Mouse (Mus musculus): ENCODE measurements around the gene Pros1. TPM values are rescaled to one million over a fixed set of nuclear protein-coding genes. Genes with fewer than 3 reads are reported as not detected.

Gene Pros1
- polyA plus RNA-seq (2012; rRNA removed): 15.6 and 20.0 TPM in 2 replicates

DNA sequence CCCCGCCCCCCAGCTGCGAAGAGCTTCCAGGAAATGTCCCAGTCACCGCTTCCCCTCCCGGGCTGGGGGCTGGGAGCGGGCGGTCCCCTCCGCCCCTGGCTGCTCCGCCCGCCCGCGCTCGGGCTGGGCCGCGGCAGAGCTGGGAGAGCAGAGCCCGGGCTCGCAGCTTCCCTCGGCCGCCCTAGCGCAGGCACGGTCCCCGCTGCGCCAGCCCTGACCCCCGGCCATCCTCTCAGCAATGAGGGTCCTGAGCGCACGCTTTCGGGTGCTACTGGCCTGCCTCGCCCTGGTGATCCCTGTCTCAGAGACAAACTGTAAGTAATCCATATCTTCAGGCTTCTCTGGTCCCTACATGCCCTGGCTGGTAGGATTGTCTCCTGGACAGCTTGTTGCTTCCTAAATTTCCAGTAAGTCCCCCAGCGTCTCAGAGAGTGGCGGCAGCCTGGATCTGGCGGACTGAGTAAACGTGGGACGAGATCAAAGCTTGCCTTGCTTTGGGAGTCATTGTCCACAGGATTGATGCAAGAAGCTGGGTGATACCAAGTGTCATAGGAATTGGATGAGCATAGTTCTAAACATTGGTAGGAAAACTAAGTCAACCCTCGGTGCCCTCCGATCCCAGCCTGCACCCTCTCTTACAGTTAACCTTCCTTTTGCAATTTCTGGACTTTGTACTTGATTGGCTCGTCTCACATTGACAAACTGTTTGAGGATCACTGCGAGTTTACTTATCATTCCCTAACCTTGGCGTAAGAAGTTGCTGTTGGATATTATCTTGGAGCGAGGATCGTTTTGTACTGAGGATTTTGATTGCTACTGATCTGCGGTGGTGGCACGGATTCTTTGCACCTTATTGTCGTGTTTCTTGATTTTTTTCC, at the start of gene Pros1:
Gene Pros1 (plus strand): TSS at position 117 of the 878 bp plus-strand sequence.
- peak within 1 kb of the TSS; percentile 100 for H3K4me3 ChIP-seq (replicated peaks; ENCODE audit: extremely low read depth, low read depth, low read length)
- H3K4me1 ChIP-seq (ENCODE audit: control insufficient read depth, insufficient read depth, low read length): peaks cover 7% of the 10 kb centered on the region
- peak; percentile 66 for DNase-seq
- 3% methylated on average over 40 of the region's 42 CpGs for WGBS
- peak; percentile 79 for TF ChIP-seq POLR2A (IDR thresholded peaks at IDR 0.05; ENCODE audit: borderline replicate concordance, extremely low read depth, low read depth, low read length)
- no peak for TF ChIP-seq CTCF (IDR thresholded peaks at IDR 0.05; ENCODE audit: insufficient read depth, low read length)

DNA sequence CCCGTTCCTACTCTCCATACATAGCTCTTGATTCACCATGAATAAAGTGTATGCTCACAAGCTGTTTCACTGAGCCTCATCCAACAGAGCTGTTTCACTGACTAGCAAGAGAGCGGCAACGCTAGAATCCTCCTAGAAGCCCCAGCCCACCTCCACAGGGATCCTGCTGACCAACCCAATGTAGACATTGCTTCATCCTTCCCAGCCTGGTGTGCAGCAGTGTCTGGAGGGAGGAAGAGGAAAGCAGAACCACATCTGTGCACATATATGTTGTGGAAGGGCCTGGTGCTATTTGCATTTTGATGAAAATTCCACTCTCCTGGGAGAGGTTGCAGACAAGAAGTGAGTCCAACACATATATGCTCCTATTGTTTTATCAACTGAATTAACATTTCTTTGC, 49.5 kb upstream of the Pros1 start:
- Histone ChIP-seq H3K4me3 (replicated peaks; ENCODE audit: extremely low read depth, low read depth, low read length) (no peak overlapping the region), H3K4me1 (ENCODE audit: control insufficient read depth, insufficient read depth, low read length) (peaks cover 3% of the 10 kb centered on the region)
- DNase-seq: no peak
- 95% methylated on average over 3 of the region's 3 CpGs for WGBS
- no peak for TF ChIP-seq POLR2A (IDR thresholded peaks at IDR 0.05; ENCODE audit: borderline replicate concordance, extremely low read depth, low read depth, low read length)
- no peak for TF ChIP-seq CTCF (IDR thresholded peaks at IDR 0.05; ENCODE audit: insufficient read depth, low read length)

DNA sequence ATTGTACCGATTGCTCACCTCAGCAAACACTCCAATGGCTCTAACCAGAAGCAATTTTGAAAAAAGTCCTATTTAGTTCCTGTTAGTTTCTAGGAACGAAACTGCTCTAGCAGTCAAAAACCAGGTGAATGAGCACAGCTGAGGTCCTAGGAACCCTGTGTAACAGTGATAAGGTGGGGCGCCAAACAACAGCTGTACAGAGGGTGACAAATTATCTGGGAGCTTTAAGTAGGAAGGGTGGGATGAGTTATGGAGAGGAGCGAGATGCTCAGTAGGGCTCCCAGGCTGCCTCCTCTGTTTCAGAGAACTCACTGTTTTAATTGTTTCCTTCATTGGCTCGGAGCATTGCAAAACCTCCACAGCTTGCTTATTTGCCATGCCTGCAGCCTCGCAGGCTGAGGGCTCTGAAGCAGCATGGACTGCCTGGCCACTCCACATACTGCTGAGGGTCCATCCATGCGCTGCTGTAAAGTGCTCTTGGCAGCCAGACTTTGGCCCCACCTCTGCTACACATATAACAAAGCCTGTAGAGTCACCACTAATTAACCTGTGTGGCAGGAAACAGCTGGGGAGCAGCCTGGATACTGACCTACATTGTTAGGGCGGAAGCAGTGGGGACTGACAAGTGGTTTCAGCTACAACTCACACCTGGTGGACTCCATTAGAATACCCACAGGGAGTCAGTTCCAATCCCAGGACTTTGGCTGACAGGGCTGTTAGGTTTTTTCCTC, 46.7 kb upstream of the Pros1 start:
- peaks cover 3% of the 10 kb centered on the region for H3K4me1 ChIP-seq (ENCODE audit: control insufficient read depth, insufficient read depth, low read length)
- no peak overlapping the region for H3K4me3 ChIP-seq (replicated peaks; ENCODE audit: extremely low read depth, low read depth, low read length)
- no peak for TF ChIP-seq CTCF (IDR thresholded peaks at IDR 0.05; ENCODE audit: insufficient read depth, low read length)
- no peak for TF ChIP-seq POLR2A (IDR thresholded peaks at IDR 0.05; ENCODE audit: borderline replicate concordance, extremely low read depth, low read depth, low read length)
- WGBS: 56% methylated on average over 8 of the region's 8 CpGs
- no peak for DNase-seq

DNA sequence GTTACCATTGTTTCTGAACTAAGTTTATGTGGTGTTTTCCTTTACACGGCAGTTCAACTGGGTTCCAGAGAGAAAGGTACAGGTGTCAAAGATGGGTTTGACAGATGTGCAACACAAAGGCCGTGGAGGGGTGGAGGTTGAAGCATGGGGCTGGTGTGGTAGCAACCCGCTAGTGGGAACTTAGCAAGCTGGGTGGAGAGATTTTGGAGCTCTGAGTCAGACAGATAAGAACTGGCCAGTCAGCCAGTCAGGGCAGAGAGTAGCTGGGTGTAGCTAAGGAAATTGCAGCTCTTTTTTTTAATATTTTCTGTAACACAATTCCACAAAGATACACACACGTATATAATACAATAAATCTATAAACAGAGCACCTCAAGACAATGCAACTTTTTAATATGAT, 43.3 kb upstream of the Pros1 start:
- Histone ChIP-seq H3K4me1 (ENCODE audit: control insufficient read depth, insufficient read depth, low read length) (peaks cover 3% of the 10 kb centered on the region), H3K4me3 (replicated peaks; ENCODE audit: extremely low read depth, low read depth, low read length) (no peak overlapping the region)
- WGBS: 74% methylated on average over 4 of the region's 4 CpGs
- no peak for TF ChIP-seq CTCF (IDR thresholded peaks at IDR 0.05; ENCODE audit: insufficient read depth, low read length)
- no peak for TF ChIP-seq POLR2A (IDR thresholded peaks at IDR 0.05; ENCODE audit: borderline replicate concordance, extremely low read depth, low read depth, low read length)
- no peak for DNase-seq

DNA sequence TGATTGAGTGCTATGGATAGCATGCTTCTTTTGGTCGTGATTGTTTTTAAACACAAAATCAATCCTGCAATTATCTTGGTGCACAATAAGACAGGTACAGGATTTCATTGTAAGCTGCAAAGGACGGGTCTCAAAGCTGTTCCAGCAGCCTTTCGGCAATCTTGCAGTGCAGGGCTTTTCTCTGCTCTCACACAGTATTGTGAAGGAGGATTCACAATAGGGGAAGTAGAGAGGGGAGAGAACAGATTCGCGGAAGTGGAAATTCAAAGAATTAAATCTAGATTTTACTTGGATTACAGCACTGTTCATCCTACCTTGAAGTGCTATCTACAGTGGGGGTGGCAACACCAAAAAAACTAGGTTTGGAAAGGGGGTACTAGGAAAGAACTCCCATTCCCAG, 40.3 kb upstream of the Pros1 start:
- WGBS: 70% methylated on average over 5 of the region's 5 CpGs
- TF ChIP-seq CTCF (IDR thresholded peaks at IDR 0.05; ENCODE audit: insufficient read depth, low read length) (no peak), POLR2A (IDR thresholded peaks at IDR 0.05; ENCODE audit: borderline replicate concordance, extremely low read depth, low read depth, low read length) (no peak)
- Histone ChIP-seq H3K4me1 (ENCODE audit: control insufficient read depth, insufficient read depth, low read length) (no peaks in the 10 kb centered on the region; the same call in 1 of the 2 replicates), H3K4me3 (replicated peaks; ENCODE audit: extremely low read depth, low read depth, low read length) (no peak overlapping the region)
- DNase-seq: no peak

DNA sequence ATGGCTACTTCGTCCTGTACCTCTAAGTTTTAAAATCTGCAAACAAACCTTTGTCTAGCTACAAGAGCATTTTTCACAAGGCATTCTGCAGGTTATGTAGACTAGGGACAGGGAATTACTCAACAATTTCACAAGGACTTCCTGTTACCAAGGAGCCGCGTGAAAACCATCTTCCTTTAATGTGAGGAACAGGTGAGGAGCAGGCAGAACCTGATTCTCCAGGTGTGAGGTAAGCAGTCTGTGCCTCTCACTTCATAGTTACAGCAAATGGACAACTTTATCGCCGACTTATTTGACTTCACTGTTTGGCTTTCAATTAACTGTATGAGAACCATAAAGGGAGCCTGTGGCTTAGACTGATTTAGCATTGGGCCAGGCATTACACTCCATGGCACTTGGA, 39.6 kb upstream of the Pros1 start, which contains the start of gene Stx19:
Gene Stx19 (plus strand): TSS at position 186 of the 400 bp plus-strand sequence.
- Histone ChIP-seq H3K4me1 (ENCODE audit: control insufficient read depth, insufficient read depth, low read length) (no peaks in the 10 kb centered on the region; the same call in 1 of the 2 replicates), H3K4me3 (replicated peaks; ENCODE audit: extremely low read depth, low read depth, low read length) (no peak within 1 kb of the TSS)
- 48% methylated on average over 5 of the region's 5 CpGs for WGBS
- no peak for TF ChIP-seq POLR2A (IDR thresholded peaks at IDR 0.05; ENCODE audit: borderline replicate concordance, extremely low read depth, low read depth, low read length)
- no peak for TF ChIP-seq CTCF (IDR thresholded peaks at IDR 0.05; ENCODE audit: insufficient read depth, low read length)
- DNase-seq: peak; percentile 47

DNA sequence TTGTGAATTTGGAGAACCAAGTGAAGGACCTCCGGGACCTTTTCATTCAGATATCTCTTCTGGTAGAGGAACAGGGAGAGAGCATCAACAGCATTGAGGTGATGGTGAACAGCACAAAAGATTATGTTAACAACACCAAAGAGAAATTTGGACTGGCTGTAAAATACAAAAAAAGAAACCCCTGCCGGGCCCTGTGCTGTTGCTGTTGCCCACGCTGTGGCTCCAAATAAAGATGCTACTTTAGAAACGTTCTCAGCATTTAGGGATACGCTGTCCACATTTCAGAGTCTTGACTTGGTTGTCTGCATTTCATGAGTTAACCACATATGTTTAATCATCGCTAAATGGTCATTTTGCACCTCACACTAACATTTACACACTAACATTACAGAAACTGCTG, 31.6 kb upstream of the Pros1 start:
- H3K4me3 ChIP-seq (replicated peaks; ENCODE audit: extremely low read depth, low read depth, low read length): no peak overlapping the region
- no peak for DNase-seq
- 94% methylated on average over 6 of the region's 6 CpGs for WGBS
- H3K4me1 ChIP-seq (ENCODE audit: control insufficient read depth, insufficient read depth, low read length): no peaks in the 10 kb centered on the region; the same call in 1 of the 2 replicates
- TF ChIP-seq CTCF (IDR thresholded peaks at IDR 0.05; ENCODE audit: insufficient read depth, low read length): no peak
- TF ChIP-seq POLR2A (IDR thresholded peaks at IDR 0.05; ENCODE audit: borderline replicate concordance, extremely low read depth, low read depth, low read length): no peak

DNA sequence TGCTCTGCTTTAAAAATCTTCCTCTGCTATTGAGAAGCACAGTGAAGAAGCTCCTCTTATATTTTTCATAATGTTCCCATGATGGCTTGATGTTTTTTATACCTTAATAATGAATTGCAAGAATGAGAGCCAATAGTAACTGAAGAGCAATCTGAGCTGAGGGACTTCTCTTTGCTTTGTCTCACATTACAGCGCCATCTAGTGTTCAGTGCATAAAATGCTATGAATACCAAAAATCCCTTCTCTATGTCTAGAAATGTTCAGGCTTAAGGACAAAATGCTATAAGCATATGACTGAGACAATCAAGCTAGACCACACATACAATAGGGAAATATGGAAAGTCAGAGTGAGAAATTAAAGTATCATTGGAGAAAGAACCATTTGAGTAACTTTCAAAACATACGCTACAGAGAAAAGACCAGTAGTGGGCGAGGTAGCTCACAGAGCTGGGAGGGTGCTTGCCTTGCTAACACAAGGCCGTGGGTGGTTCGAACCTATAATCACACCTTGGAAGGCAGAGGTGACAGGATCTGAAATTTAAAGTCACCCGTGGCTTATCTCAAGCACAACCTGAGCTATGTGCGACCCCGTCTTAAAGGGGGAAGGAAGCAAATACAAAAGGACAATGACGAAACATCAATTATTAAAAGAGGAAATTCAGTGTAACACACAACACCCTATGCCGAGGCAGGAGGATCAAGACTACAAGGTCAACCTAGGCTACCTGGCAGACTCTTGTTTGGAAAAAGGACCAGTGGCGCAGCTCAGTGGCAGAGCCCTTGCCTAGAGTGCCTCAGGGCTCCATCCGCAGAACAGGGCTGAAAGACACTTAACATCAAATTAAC, 27.7 kb upstream of the Pros1 start:
- no peak for DNase-seq
- WGBS: 65% methylated on average over 12 of the region's 12 CpGs
- H3K4me1 ChIP-seq (ENCODE audit: control insufficient read depth, insufficient read depth, low read length): no peaks in the 10 kb centered on the region
- H3K4me3 ChIP-seq (replicated peaks; ENCODE audit: extremely low read depth, low read depth, low read length): no peak overlapping the region
- TF ChIP-seq CTCF (IDR thresholded peaks at IDR 0.05; ENCODE audit: insufficient read depth, low read length): no peak

DNA sequence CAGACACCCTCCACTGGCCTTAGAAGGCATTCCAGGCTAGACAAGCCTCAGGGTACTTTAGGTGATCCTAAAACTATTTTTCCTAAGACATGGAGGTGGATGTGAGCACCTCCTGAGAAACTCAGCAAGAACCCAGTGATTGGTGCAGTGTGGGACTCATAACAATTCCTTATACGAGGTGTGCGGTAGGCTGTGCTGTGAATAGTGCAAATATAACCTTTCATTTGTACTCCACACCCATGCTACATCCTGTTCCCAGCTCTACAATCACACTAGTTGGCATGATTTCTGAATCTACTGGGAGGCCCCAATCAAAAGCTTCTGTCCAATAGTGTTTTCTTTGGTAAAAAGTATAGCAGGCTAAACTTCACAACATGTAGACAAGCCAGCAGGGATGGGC, 22.1 kb upstream of the Pros1 start:
- TF ChIP-seq POLR2A (IDR thresholded peaks at IDR 0.05; ENCODE audit: borderline replicate concordance, extremely low read depth, low read depth, low read length) (no peak), CTCF (IDR thresholded peaks at IDR 0.05; ENCODE audit: insufficient read depth, low read length) (no peak)
- H3K4me3 ChIP-seq (replicated peaks; ENCODE audit: extremely low read depth, low read depth, low read length): no peak overlapping the region
- DNase-seq: no peak
- H3K4me1 ChIP-seq (ENCODE audit: control insufficient read depth, insufficient read depth, low read length): peaks cover 5% of the 10 kb centered on the region; the same call in 1 of the 2 replicates
- WGBS: 41% methylated on average over 2 of the region's 2 CpGs
